Mouse (Mus musculus): ENCODE measurements around the gene Tpst2.

Tpst2 gene

DNA sequence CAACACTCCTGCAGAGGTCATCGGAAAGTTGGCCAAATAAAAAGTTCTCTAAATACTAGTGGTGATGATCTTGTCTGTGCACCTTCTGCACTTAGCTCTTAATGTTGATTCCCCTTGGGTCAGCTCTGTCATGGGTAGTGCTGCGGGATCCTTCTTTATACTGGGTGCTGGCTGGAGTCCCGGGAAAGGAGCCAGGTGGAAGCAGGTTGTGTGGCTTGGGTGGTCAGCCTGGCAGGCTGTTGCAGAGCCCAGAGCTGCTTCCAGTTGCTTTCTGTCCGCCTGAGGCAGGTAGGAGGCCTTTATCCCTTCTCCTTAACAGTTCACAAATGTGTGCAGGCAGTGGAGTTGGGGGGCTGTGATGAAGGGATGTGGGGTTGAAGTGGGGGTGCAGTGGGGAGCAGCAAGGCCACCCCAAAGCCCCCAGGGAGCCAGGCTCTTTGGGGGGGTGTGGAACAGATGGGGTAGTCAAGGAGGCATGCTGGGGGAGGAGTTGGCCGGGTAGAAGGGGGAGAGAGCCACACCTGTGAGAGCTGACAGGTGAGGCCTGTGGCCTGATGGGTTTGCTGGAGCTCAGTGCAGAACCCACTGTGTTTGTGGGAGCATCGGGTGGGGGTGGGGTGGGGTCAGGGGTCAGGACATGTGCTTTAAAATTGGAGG is 5.8 kb downstream of the Tpst2 start:
- no peak for DNase-seq (ENCODE audit: low spot score)

DNA sequence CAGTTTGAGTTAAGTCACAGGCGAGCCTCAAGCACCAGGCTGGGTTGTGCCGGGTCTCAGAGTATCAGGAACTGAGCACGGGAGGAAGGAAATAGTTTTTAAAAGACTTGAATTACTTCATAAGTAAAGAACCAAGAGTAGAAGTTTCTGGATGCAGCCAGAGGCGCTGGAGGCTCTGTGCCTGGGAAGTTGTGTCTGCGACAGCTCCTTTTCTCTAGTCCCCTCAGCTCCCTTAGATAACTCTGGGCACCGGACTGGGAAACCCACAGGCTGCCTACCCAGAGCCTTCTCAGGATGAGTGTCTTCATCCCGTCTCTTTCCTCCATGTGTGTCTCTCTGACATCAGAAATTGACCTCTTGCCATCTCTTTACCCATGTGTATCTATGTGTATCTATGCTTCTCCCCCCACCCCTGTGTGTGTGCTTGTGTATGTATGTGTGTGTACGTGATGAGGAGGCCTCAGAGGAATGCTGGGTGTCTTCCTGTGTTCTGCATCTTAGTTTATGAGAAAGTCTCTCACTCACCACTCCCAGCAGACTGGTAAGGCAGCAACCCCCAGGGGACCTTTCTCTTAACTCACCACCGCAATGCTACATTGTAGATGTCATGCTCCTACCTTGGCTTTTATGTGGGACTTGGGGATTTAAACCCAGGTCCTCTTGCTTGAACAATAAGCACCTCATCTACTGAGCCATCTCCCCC is 6.4 kb downstream of the Tpst2 start:
- no peak for DNase-seq (ENCODE audit: low spot score)

DNA sequence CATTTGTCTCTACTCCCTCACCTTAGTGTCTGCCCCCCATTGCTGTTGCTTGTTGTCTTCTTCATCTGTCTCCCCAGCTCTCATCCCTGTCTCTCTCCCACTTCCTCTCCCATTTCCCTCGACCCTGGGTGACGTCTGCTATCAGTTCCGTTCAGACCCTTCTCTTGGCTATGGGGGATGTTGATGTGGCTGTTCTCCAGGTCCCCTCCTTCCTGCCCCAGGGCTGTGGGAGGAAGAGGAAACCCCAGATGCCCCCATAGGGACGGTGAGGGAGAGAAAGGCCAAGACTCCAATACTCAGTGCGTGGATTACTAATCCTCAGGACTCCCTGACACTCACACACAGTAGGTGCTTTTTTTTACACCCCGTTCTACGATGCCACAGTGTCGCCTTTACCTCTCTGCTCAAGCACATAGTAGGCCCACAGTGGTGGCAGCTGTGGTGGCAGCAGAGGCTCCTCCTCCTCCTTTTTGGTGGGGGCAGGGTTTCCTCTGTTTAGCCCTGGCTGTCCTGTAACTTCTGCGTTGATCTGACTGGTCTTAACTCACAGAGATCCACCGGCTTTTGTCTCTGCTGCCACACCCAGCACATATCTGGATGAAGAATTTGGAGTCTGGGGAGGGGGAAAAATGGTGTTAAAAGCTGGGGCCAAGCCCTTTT is 7.2 kb downstream of the Tpst2 start:
- DNase-seq (ENCODE audit: low spot score), result no peak

DNA sequence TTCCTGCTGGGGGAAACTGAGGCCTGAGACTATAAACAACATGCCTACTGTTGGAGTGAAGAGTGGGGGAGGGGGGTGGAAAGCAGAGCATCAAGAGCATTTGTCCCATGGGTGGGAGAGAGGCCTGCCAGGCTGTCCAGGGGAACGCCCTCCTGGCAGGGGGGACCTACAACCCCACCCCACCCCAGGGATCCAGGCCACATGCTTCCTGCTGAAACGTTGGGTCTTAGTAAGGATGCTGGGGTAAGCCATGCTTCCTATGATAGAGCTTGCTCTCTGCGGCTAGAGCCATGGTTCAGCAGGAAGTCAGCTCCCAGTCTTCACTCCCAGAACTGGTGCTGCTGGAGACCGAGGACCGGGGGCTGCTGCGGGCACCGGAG is 7.7 kb downstream of the Tpst2 start:
- no peak for DNase-seq (ENCODE audit: low spot score)

DNA sequence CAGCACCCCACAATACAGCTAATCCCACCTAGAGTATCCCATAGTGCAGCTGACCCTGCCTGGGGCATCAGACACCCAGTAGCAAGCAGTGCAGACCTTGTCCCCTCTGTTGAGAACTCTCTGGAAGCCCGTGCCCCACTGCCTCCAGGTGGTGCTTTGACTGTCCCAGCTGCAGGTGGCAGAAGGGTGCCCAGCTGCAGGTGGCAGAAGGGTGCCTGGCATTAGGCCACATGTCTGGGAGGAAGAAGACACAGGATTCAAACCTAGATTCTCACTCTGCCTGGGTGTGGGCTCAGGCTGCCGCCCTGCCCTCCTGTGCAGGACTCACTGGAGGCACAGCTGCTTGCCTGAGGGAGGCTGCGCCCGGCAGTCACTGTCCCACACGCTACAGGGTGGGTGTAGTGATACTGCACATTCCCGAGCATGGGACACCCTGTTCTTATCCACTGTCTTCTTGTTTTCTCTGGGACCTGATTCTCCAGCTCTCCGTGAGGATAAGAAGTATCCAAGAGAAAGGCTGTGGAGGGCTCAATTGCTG is 9.1 kb downstream of the Tpst2 start:
- no peak for DNase-seq (ENCODE audit: low spot score)

DNA sequence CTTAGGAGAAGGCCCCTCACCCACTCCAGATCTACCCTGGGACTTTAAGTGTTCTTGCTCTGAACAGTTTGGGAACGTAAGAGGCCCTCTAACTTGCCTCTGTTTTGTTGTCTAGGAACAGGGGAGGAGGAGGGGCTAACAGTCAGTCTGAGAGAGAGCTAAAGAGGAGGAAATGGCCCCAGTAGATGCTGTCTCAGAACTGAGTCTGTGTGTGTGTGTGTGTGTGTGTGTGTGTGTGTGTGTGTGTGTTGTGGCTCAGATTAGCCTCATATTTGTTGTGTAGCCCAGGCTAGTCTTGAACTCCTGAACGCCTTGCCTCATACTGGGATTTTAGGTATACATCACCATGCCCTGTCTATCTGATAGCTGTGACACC is 10.1 kb downstream of the Tpst2 start:
- no peak for DNase-seq (ENCODE audit: low spot score)

DNA sequence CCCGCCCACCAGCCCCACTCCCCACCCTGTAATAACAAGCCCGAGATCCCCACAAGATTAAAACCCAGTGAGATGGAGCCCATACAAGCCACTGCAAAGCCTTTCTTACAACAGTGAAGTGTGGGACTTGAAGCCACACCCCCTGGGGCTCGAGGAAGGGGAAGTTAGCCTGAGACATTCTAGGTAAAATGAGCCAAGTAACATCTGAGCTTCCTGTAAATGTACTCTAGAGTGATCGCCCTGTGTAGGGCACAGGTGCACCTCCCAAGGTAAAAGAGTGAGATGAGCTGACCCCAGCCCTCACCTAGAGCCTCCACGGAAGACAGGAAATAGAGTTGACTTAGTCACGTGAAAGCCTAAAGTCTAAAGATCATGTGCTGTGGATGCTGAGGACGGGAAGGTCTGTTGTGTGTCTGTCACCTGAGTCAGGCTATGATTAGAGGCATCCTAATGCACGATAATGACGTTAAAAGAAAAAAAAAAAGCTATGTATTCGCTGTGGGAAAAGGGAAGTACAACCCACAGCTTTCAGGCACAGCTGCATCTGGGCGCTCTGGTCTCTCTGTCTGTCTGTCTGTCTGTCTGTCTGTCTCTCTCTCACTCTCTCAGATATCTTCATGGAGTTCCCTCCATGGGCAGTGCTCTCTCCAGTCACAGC is 10.6 kb downstream of the Tpst2 start:
- DNase-seq (ENCODE audit: low spot score), result no peak

DNA sequence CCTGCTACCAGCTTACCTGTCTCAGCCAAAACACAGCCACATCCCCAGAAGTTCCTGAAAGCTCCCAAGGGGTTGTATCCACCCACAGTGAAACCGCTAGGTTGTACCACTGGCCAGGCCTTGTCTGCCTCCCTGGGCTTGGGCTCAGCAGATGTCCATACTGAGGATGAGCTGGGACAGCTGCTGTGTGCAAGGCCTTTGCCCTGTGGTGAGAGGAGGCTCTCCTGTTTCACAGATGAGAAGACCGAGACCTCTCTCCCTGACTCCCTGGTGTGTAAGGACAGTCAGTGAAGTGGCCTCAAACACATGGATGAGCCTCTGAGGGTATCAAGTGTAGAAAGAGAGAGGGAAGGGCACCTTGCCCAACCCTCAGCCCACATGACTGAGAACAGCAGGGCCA is 11.2 kb downstream of the Tpst2 start:
- no peak for DNase-seq (ENCODE audit: low spot score)

DNA sequence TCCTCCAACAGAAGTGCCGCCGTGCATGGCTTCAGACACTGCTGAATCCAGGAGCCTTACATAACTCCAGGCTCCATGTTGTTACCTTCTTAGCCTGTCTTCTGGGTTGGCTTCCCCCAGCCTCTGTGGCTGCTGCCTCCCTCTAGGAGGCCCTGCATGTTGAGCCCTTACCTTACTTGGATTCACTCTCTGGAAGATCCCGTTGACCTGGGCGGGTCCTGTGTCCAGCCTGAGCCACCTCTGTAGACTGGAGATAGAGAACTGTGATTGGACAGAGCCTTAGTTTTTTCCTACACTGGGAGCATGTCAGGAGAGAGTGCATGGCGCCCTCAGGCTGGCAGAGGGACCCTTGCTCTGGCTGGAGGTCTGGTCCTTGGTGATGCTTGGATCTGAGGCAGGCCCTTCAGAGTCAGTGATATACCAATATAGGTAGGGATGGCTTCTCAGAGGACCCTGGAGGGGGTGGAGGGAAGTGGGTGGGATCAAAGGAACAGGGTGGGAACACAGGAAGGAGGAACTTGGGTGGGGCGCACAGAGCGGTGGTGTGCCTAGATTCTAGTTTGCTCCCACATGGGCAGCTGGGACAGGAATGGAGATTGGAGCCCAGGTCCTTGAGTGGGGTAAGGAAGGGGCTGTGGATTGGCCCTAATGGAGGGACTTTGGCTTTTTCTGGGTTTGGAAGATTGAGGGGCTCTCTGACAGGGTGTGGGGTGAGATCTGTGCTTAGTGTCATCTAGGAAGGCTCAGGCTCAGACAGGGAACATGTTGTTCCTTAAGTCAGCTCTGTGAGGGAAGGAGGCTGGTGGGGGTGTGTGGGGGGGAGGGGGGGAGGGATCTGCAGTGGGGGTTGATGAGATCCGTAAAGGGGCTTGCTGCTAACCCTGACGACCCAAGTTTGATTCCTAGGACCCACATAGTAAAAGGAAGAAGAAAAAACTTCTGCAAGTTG is 12.0 kb downstream of the Tpst2 start:
- DNase-seq (ENCODE audit: low spot score), result no peak

DNA sequence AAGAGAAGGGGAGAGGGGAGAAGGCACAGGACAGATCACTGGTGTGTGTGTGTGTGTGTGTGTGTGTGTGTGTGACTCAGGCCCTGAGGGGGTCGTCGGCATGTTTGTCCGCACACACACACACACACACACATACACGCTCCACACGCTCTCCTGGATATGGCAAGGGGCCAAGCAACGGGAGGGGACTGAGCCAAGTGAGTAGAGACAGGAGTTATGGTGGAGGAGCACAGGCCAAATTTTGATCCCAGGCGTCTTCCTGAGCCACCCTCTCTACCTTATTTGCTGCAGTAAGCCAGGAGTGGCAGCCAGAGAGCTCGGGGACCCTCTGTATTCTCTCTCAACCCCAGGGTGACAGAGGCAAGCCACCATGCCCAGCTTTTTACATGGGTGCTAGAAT is 12.7 kb downstream of the Tpst2 start:
- DNase-seq (ENCODE audit: low spot score), result no peak

DNA sequence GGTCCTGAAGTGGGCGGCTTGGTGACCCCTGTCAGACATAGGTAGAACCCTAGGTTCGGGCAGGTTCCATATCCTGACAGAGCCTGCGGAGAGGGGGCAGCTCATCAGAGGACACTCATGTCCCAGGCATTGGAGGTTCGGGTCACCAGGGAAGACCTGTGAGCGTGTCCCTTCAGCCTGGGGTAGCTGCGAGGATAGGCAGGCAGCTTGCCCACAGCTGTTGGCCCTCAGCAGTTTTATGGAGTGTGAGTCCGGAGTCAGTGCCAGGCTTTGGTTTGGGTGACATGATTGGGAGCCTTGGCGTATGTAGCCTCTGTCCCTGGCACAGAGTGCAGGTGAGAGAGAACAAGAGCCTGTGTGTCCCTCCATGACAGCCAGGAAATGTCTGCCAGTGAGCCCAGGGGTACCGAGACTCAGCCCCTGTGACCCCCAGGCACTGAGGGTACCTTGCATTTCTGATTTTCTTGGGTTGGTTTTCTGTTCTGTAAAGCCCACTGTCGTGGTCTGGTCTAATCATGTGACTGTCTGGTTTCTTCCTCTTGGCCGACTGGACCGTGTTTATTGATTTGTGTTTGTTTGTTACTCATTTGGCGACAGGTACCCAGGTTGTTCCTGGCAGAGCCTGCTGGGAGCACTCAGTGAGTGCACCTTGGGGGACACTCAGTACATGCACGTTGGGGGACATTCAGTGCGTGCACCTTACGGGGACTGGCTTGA is 13.5 kb downstream of the Tpst2 start:
- DNase-seq (ENCODE audit: low spot score), result no peak

DNA sequence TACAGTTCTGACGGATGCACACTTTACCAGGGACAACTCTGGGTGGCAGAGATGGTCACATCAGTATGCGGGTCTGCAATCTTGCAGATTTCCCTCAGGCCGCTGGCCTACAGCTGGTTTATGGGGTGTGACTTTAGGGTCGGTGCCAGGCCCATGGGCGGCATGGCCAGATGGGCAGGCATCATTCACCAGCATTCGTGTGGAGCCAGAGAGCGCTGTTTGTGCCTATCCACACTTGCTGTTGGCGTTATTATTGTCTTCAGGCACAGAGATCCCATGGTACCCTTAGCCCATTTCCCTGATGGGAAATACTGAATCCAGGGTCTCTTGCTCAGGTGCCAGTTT is 14.0 kb downstream of the Tpst2 start:
- DNase-seq (ENCODE audit: low spot score), result no peak

DNA sequence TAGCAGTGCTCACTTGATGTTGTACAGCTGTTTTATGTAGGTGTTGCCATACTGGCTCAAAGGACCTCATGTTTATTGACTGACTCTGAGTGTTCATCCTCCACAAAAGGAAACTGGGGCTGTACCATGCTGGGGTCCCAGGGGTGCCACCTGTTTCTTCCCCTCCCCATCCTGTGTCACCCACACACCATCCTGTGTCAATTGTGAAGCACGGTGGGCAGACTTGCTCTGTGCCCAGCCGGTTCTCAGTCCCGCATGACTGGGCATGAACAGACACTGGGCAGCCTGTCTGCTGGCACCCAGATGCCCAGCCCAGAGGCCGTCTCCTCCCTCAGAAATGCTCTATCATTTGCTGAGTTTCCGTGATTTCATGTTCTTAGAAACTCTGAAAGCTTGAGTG is 15.4 kb downstream of the Tpst2 start:
- DNase-seq (ENCODE audit: low spot score), result no peak

DNA sequence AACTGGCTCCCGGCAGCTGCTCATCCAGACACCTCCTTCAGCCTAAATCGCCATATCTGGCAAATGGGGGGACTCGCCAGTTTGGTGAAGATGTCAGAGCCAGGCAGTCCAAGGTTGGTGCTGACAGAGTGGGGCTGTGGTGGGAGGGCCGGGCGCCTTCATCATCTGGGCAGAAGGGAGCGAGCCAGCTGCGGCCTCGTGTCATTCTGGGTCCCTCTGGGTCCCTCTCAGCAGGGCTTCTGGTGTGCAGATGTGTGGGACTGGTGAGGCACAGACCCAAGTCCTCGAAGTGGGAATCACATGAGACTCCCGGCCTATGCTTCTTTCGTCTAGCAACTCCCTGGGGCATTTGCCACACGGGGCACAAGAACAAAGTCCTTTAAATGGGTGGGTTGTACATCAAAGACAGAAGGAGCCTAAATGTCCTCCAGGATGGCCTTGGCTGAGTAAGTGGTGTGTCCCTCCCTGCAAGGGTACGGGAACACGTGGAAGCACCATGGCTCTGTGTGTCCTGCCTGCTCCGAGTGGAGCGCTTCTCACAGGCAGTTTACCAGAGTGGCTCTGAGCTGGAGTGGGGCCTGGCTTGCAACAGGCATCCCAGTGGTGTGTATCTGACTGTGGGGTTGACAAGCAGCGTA is 16.0 kb downstream of the Tpst2 start:
- DNase-seq (ENCODE audit: low spot score), result no peak

DNA sequence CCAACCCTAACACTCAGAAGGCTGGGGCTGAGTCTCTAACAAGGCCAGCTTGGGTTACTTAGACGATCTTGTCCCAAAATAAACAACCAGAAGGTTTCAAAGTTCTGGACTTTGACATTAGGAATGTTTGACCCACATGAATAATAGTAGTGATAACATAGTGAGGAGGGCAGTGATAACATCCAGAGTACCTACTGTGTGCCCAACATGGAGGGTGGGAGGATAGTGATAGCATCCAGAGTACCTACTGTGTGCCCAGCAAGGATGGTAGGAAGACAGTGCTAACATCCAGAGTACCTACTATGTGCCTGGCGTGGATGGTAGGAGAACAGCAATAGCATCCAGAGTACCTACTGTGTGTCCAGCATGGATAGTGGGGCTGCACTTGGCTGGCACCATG is 17.3 kb downstream of the Tpst2 start:
- no peak for DNase-seq (ENCODE audit: low spot score)

DNA sequence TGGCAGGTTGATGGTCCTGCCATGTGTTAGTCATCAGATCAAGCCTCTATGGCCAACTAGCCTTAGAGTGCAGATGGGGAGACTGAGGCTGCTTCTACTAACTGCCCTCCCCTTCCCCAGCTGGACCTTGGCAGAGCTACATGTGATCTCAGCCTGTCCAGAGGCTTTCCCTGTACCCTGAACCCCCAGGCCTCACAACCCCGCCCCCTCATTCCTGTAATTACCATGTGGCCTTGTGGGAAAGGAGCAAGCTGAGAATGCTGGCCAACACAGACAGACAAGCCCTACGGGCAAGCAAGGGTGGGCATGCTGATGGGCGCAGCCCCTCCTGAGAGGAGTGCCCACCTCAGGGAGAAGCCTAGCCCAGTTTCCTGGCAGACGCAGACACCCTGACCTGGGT is 18.2 kb downstream of the Tpst2 start:
- no peak for DNase-seq (ENCODE audit: low spot score)

DNA sequence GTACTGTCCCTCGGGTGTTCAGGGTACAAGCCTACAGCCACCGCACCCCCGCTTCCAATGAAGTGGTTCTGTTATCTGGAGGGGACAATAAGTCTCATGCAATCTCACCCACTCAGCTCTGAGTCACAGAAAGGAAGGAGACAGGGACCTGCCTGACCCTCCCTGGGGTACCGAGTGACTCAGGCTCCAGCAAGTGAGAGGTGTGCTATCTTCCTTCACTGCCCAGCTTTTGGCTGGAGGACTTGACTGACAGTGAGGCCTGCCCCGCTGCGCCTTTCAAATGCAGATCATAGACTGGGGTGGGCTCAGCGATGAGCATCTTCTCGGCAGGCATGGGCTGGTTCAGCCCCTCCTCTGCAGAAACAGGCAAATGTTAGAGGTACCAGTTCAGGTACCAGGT is 18.7 kb downstream of the Tpst2 start:
- peak; percentile 55 for DNase-seq (ENCODE audit: low spot score)

DNA sequence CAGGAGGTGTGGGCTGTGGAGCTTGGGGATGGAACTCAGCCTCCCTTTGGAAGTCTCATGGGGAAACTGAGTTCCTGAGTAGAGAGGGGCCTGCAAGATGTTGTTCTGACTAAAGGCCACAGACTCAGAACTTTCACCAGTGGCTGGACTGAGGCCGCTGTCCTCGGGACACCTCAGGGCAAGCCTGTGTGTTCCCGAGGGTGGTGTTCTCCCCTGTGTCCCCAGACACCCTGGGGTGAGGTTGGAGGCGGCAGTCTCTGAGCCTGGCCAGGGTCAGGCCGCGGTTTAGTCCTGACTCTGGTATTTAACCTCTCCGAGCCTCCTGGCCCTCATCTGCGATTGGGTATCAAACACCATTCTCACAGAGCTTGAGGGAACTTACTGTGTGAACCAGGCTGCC is 19.1 kb downstream of the Tpst2 start:
- no peak for DNase-seq (ENCODE audit: low spot score)

DNA sequence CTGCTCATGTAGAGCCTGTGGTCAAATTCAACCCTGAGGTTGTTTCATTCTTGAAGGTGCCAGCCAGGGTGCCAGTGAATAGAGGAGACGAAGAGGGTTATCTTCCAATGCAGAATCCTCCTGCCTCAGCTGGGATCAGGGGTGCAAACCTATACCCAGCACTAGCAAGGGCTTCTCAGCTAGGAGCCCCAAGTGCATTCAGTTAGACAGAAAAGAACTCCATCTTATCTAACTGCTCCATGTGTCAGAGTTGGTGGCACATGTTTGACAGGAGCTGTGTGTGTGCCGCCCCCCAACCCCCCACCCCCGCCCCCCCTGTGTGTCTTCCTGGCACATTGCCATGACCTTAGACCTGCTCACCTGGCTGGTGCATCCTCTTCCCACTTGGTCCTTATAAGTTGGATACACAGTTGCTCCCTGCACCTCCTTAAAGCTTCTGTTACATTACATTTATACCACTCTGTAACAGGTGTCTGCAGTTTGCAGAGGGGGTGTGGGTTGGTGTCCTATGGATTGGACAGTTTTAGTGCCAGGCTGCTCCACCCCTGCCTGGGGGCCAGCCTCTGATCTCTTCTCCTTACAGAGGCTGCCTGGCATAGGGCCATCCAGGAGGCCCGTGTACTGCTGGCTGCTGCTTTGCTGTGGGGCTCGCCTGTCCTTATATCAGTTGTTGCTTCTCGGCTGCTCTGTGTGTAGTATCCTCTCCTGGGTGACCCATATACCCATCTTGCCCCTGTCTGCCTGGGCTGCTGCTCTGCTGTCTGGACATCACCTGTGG is 20.1 kb downstream of the Tpst2 start:
- DNase-seq (ENCODE audit: low spot score), result no peak

DNA sequence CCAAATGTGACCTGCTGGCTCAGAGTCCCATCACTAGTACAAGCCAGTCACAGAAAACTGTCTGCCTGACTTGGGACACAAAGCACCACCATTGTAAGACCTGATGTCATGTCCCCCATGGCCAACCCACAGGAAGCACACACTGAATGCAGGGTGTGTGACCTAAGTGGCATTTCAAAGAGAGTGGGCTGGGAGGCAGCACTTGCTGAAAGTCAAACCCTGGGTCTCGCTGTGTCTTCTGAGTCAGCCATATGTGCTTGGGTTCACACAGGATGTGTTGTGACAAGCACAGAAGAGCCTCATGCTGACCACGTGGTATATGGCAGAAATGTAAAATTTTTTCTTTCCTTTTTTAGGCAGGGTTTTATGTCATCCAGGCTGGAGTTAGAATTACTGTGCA is 20.8 kb downstream of the Tpst2 start:
- DNase-seq (ENCODE audit: low spot score), result no peak
